In the genomic region with DNA sequence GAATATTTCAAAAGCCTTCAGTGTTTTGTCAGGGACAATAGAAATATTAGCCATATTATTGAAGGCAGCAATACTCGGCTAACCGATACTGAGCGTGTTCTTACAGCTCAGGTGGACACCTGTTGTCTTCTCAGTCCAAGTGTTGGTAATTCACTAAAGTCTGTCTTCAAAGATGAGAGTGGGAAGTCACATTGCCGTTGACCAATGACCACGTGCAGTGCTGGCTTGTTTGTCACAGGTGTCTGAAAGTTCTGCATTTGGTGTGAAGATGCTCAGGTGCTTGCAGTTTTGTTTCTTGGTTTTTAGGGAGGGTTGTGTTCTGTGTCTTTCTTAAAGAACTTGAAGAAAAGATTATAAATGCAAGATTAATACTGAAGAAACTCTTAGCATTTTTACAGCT, we compare ENCODE assay signal across 22 mouse cellular contexts. TPM values are rescaled to one million over a fixed set of nuclear protein-coding genes. Genes with fewer than 3 reads are reported as not detected.
DNase-seq lines count a peak whose midpoint lies in the region; ATAC-seq and TF ChIP-seq lines count a peak whose summit lies in the region.
"Had no signal": no experiment of that assay in that cellular context is flagged by ENCODE, and none has a peak within 500 bp of the region (broad histone marks: within the 10 kb centered on the region; RNA-seq: fewer than 3 reads in every experiment).

No protein-coding gene starts in this region.

- TF ChIP-seq EP300 in liver, embryonic 14.5 days (IDR thresholded peaks at IDR 0.05; ENCODE audit: low read depth), result no peak
- no peak for TF ChIP-seq EP300 in stomach, postnatal 0 days (optimal IDR thresholded peaks at IDR 0.05)

- no peaks in the 10 kb centered on the region for H3K36me3 ChIP-seq in forebrain, embryonic 10.5 days (replicated peaks)
- H3K36me3 ChIP-seq in forebrain, postnatal 0 days (ENCODE audit: insufficient read depth), result no peaks in the 10 kb centered on the region
- no peaks in the 10 kb centered on the region for H3K36me3 ChIP-seq in midbrain, embryonic 11.5 days (ENCODE audit: control insufficient read depth, insufficient read depth, low read length)
- no peaks in the 10 kb centered on the region for H3K36me3 ChIP-seq in midbrain, embryonic 14.5 days (ENCODE audit: control insufficient read depth, insufficient read depth, low read length)
- peaks cover 18% of the 10 kb centered on the region for H3K36me3 ChIP-seq in liver, embryonic 14.5 days (replicated peaks; ENCODE audit: control insufficient read depth, insufficient read depth, low read depth)
- H3K36me3 ChIP-seq in stomach, postnatal 0 days (ENCODE audit: control insufficient read depth, insufficient read depth, low read length), result no peaks in the 10 kb centered on the region
- H3K36me3 ChIP-seq: embryonic facial prominence, embryonic 13.5 days; forebrain, embryonic 15.5 days; hindbrain, embryonic 12.5 days had no signal

- no peak overlapping the region for H3K4me3 ChIP-seq in forebrain, embryonic 10.5 days
- H3K4me3 ChIP-seq in forebrain, postnatal 0 days (ENCODE audit: low read depth, low read length), result no peak overlapping the region
- H3K4me3 ChIP-seq in midbrain, embryonic 11.5 days (ENCODE audit: low read depth, low read length), result no peak overlapping the region
- no peak overlapping the region for H3K4me3 ChIP-seq in midbrain, embryonic 14.5 days (replicated peaks; ENCODE audit: low read depth, low read length)
- peak overlapping the region; percentile 13 to 33; a peak in 2 of 4 replicates for H3K4me3 ChIP-seq in liver, embryonic 14.5 days (ENCODE audit: insufficient read depth in 1 of 2, low read depth in 2 of 2, low read length in 2 of 2)
- no peak overlapping the region for H3K4me3 ChIP-seq in stomach, postnatal 0 days (ENCODE audit: low read depth, low read length)
- H3K4me3 ChIP-seq in layer of hippocampus, adult 2 months, result no peak overlapping the region
- H3K4me3 ChIP-seq: embryonic facial prominence, embryonic 13.5 days; forebrain, embryonic 15.5 days; hindbrain, embryonic 12.5 days had no signal

- H3K4me2 ChIP-seq in forebrain, postnatal 0 days (ENCODE audit: low read depth), result no peak overlapping the region
- H3K4me2 ChIP-seq in midbrain, embryonic 11.5 days, result no peak overlapping the region
- no peak overlapping the region for H3K4me2 ChIP-seq in midbrain, embryonic 14.5 days (ENCODE audit: low read length)
- H3K4me2 ChIP-seq in liver, embryonic 14.5 days (ENCODE audit: low read depth), result peak overlapping the region; percentile 68
- H3K4me2 ChIP-seq in stomach, postnatal 0 days (replicated peaks; ENCODE audit: low read depth), result no peak overlapping the region
- H3K4me2 ChIP-seq: embryonic facial prominence, embryonic 13.5 days; forebrain, embryonic 15.5 days; hindbrain, embryonic 12.5 days had no signal

- H3K4me1 ChIP-seq in forebrain, embryonic 10.5 days, result no peaks in the 10 kb centered on the region
- no peaks in the 10 kb centered on the region for H3K4me1 ChIP-seq in forebrain, postnatal 0 days (ENCODE audit: insufficient read depth)
- H3K4me1 ChIP-seq in midbrain, embryonic 11.5 days (ENCODE audit: control insufficient read depth, insufficient read depth, low read length), result no peaks in the 10 kb centered on the region
- H3K4me1 ChIP-seq in midbrain, embryonic 14.5 days (ENCODE audit: control insufficient read depth, insufficient read depth, low read length), result no peaks in the 10 kb centered on the region
- peaks cover 73 to 74% of the 10 kb centered on the region in 2 experiments for H3K4me1 ChIP-seq in liver, embryonic 14.5 days (replicated peaks; ENCODE audit: control insufficient read depth in 2 of 2, insufficient read depth in 2 of 2, low read length in 1 of 2)
- peaks cover 3% of the 10 kb centered on the region; the same call in 1 of the 2 replicates for H3K4me1 ChIP-seq in stomach, postnatal 0 days (replicated peaks; ENCODE audit: control insufficient read depth, insufficient read depth)
- H3K4me1 ChIP-seq: embryonic facial prominence, embryonic 13.5 days; forebrain, embryonic 15.5 days; hindbrain, embryonic 12.5 days had no signal

- no peak overlapping the region for H3K9ac ChIP-seq in forebrain, postnatal 0 days
- H3K9ac ChIP-seq in midbrain, embryonic 11.5 days (ENCODE audit: low read length), result no peak overlapping the region
- H3K9ac ChIP-seq in midbrain, embryonic 14.5 days (replicated peaks; ENCODE audit: low read length), result no peak overlapping the region
- peak overlapping the region; percentile 43 for H3K9ac ChIP-seq in liver, embryonic 14.5 days (replicated peaks)
- H3K9ac ChIP-seq in stomach, postnatal 0 days (ENCODE audit: low read length), result no peak overlapping the region
- H3K9ac ChIP-seq: embryonic facial prominence, embryonic 13.5 days; forebrain, embryonic 15.5 days; hindbrain, embryonic 12.5 days had no signal

- no peak for TF ChIP-seq CTCF in forebrain, postnatal 0 days (IDR thresholded peaks at IDR 0.05; ENCODE audit: low read depth)
- TF ChIP-seq CTCF in liver, embryonic 14.5 days (IDR thresholded peaks at IDR 0.05; ENCODE audit: low read depth), result no peak
- no peak for TF ChIP-seq CTCF in stomach, postnatal 0 days (IDR thresholded peaks at IDR 0.05; ENCODE audit: low read depth)
- no peak for TF ChIP-seq CTCF in layer of hippocampus, adult 2 months (conservative IDR thresholded peaks at IDR 0.05)

- ATAC-seq in forebrain, postnatal 0 days, result no peak
- ATAC-seq in midbrain, embryonic 11.5 days (ENCODE audit: low FRiP score), result no peak
- ATAC-seq in midbrain, embryonic 14.5 days (ENCODE audit: low FRiP score, low TSS enrichment), result no peak
- peak; percentile 2; the same call in 1 of the 2 replicates for ATAC-seq in liver, embryonic 14.5 days (ENCODE audit: insufficient read depth)
- no peak for ATAC-seq in stomach, postnatal 0 days (ENCODE audit: low FRiP score, low TSS enrichment)
- no peak for ATAC-seq in monocyte, adult 5-6 weeks (replicated peaks; ENCODE audit: insufficient number of reproducible peaks, low FRiP score, low TSS enrichment, poor library complexity, severe bottlenecking)
- ATAC-seq: forebrain, embryonic 15.5 days; hindbrain, embryonic 16.5 days; inflammation-experienced regulatory T-cells, adult 6 months had no signal

- 0 out of 2 replicates have a peak overlapping the region, but pooled peaks have one; percentile 17 for H3K27ac ChIP-seq in forebrain, embryonic 10.5 days
- H3K27ac ChIP-seq in forebrain, postnatal 0 days (ENCODE audit: low read depth, low read length), result no peak overlapping the region
- no peak overlapping the region for H3K27ac ChIP-seq in midbrain, embryonic 11.5 days (ENCODE audit: low read depth, low read length)
- H3K27ac ChIP-seq in midbrain, embryonic 14.5 days (replicated peaks; ENCODE audit: low read depth, low read length), result no peak overlapping the region
- peak overlapping the region; percentile 92 for H3K27ac ChIP-seq in liver, embryonic 14.5 days
- H3K27ac ChIP-seq in stomach, postnatal 0 days (replicated peaks), result no peak overlapping the region
- no peak overlapping the region for H3K27ac ChIP-seq in layer of hippocampus, adult 2 months
- H3K27ac ChIP-seq: embryonic facial prominence, embryonic 13.5 days; forebrain, embryonic 15.5 days; hindbrain, embryonic 12.5 days had no signal

- no peaks in the 10 kb centered on the region for H3K27me3 ChIP-seq in forebrain, embryonic 10.5 days (ENCODE audit: poor library complexity, severe bottlenecking)
- H3K27me3 ChIP-seq in forebrain, postnatal 0 days (ENCODE audit: insufficient read depth, low read length), result no peaks in the 10 kb centered on the region
- H3K27me3 ChIP-seq in midbrain, embryonic 11.5 days (ENCODE audit: control insufficient read depth, insufficient read depth, low read length), result no peaks in the 10 kb centered on the region
- H3K27me3 ChIP-seq in midbrain, embryonic 14.5 days (ENCODE audit: control insufficient read depth, insufficient read depth, low read length), result no peaks in the 10 kb centered on the region
- no peaks in the 10 kb centered on the region for H3K27me3 ChIP-seq in liver, embryonic 14.5 days (ENCODE audit: control insufficient read depth, insufficient read depth, low read length)
- H3K27me3 ChIP-seq in stomach, postnatal 0 days (ENCODE audit: control insufficient read depth, insufficient read depth, low read length), result no peaks in the 10 kb centered on the region
- H3K27me3 ChIP-seq: embryonic facial prominence, embryonic 13.5 days; forebrain, embryonic 15.5 days; hindbrain, embryonic 12.5 days had no signal

- DNase-seq in forebrain, embryonic 10.5 days (ENCODE audit: extremely low spot score, low spot score), result no peak
- DNase-seq in forebrain, postnatal 0 days, result no peak
- peak; percentile 14 for DNase-seq in midbrain, embryonic 11.5 days (ENCODE audit: low spot score, missing footprints)
- no peak for DNase-seq in midbrain, embryonic 14.5 days
- no peak for DNase-seq in liver, embryonic 14.5 days (ENCODE audit: low read depth in 3 of 3, low spot score in 3 of 3)
- DNase-seq in stomach, postnatal 0 days (ENCODE audit: low spot score), result no peak
- DNase-seq in layer of hippocampus, adult 2 months (ENCODE audit: low spot score in 2 of 2), result no peak
- DNase-seq: adrenal gland, postnatal 14 days; cerebellum, adult 18-20 months; cerebellum, adult 9-11 months; cerebellum, postnatal 36 days; gastrocnemius, postnatal 10 days; heart, adult 18-20 months; heart, postnatal 10 days; heart, postnatal 4 days had no signal

- no peaks in the 10 kb centered on the region for H3K9me3 ChIP-seq in forebrain, embryonic 10.5 days
- no peaks in the 10 kb centered on the region for H3K9me3 ChIP-seq in forebrain, postnatal 0 days (ENCODE audit: low read length)
- H3K9me3 ChIP-seq in midbrain, embryonic 11.5 days (ENCODE audit: control insufficient read depth, low read length), result no peaks in the 10 kb centered on the region
- H3K9me3 ChIP-seq in midbrain, embryonic 14.5 days (ENCODE audit: control insufficient read depth, low read length), result no peaks in the 10 kb centered on the region
- no peaks in the 10 kb centered on the region for H3K9me3 ChIP-seq in liver, embryonic 14.5 days (ENCODE audit: control insufficient read depth, low read length)
- H3K9me3 ChIP-seq in stomach, postnatal 0 days (ENCODE audit: control insufficient read depth, low read length), result no peaks in the 10 kb centered on the region
- H3K9me3 ChIP-seq: embryonic facial prominence, embryonic 13.5 days; forebrain, embryonic 15.5 days; G1E; hindbrain, embryonic 12.5 days had no signal

- WGBS in forebrain, embryonic 10.5 days, result 90% methylated on average over 5 of the region's 5 CpGs
- 93% methylated on average over 5 of the region's 5 CpGs for WGBS in forebrain, postnatal 0 days
- 91% methylated on average over 5 of the region's 5 CpGs for WGBS in midbrain, embryonic 11.5 days
- 97% methylated on average over 5 of the region's 5 CpGs for WGBS in midbrain, embryonic 14.5 days
- WGBS in liver, embryonic 14.5 days (ENCODE audit: insufficient replicate concordance), result 32% methylated on average over 5 of the region's 5 CpGs
- 91% methylated on average over 5 of the region's 5 CpGs for WGBS in stomach, postnatal 0 days

RNA-seq across cellular contexts. Expression of gene Ell2, which starts 27.7 kb away (rescaled TPM):
- 5.3 and 5.4 TPM in 2 replicates for polyA plus RNA-seq in forebrain, embryonic 10.5 days (2016; fragmentation: Nextera tagmentation; extraction: Ambion mirVana)
- 1.8 and 3.0 TPM in 2 replicates for total RNA-seq in forebrain, postnatal 0 days (2014; rRNA removed)
- polyA plus RNA-seq in forebrain, postnatal 0 days (2015; fragmentation: Nextera tagmentation; extraction: Ambion mirVana), result 1.6 and 1.7 TPM in 2 replicates
- polyA plus RNA-seq in midbrain, embryonic 11.5 days (2014; fragmentation: Nextera tagmentation; extraction: Ambion mirVana), result 5.1 and 6.2 TPM in 2 replicates
- polyA plus RNA-seq in midbrain, embryonic 14.5 days (2014; fragmentation: Nextera tagmentation; extraction: Ambion mirVana), result 1.1 TPM in 2 replicates
- 20.2 and 30.5 TPM in 2 replicates for polyA plus RNA-seq in liver, embryonic 14.5 days (2012; rRNA removed)
- polyA plus RNA-seq in liver, embryonic 14.5 days (2014; fragmentation: Nextera tagmentation; extraction: Ambion mirVana), result 41.2 and 44.0 TPM in 2 replicates
- polyA plus RNA-seq in stomach, postnatal 0 days (2015; fragmentation: Nextera tagmentation; extraction: Ambion mirVana), result 13.0 and 13.6 TPM in 2 replicates
- 10 to 100 TPM; 31.2 to 35.5 TPM for total RNA-seq in layer of hippocampus, adult 2 months (2021)
- 24.9 to 61.1 TPM (median 45.2 TPM) in 3 replicates for total RNA-seq in monocyte, adult 5-6 weeks (2017)

Comparison
In these comparisons a context has a peak if more than half of its experiments do, and no peak if none do; other contexts are left out.
1. H3K27ac ChIP-seq: peak in forebrain, embryonic 10.5 days (single experiment) and liver, embryonic 14.5 days (single experiment); none in forebrain, postnatal 0 days (single experiment), midbrain, embryonic 11.5 days (single experiment), midbrain, embryonic 14.5 days (single experiment), stomach, postnatal 0 days (single experiment) and layer of hippocampus, adult 2 months (single experiment).
2. H3K4me3 ChIP-seq: peak in liver, embryonic 14.5 days (2 of 2); none in forebrain, embryonic 10.5 days (single experiment), forebrain, postnatal 0 days (single experiment), midbrain, embryonic 11.5 days (single experiment), midbrain, embryonic 14.5 days (single experiment), stomach, postnatal 0 days (single experiment) and layer of hippocampus, adult 2 months (single experiment).